Mouse (Mus musculus) gastrocnemius, postnatal 10 days (tissue): ENCODE measurements around the gene Mrpl14. TPM values are rescaled to one million over a fixed set of nuclear protein-coding genes. Genes with fewer than 3 reads are reported as not detected.

ENCODE experiments used
- DNase-seq: peaks from one replicate; pipeline ENCODE4 v3.0.0; 2021; ENCODE audit warnings: mixed read lengths
- total RNA-seq, 2 experiments: library from RNA; stranded (reverse); gene quantifications; 2 replicates each; pipeline ENCODE4 v1.2.3; 2021

Gene Mrpl14
- total RNA-seq, 2 experiments from 2014 or later: 82.3 to 83.5 TPM

GRCm38 (mm10) chr17:45686716-45687115 lies 594 bp downstream of the Mrpl14 start, which contains the start of gene Tmem63b:
Tmem63b (minus strand) TSS chr17:45686905.
- DNase-seq: no peak

- no peak for DNase-seq
Observed at GRCm38 (mm10) chr17:45689120-45689519, 3.0 kb downstream of the Mrpl14 start.

GRCm38 (mm10) chr17:45690044-45690443 lies 3.9 kb downstream of the Mrpl14 start:
- DNase-seq: no peak

GRCm38 (mm10) chr17:45692159-45692558 lies 6.0 kb downstream of the Mrpl14 start:
- no peak for DNase-seq

GRCm38 (mm10) chr17:45693812-45694565 lies 7.9 kb downstream of the Mrpl14 start:
- DNase-seq: no peak

GRCm38 (mm10) chr17:45695227-45696120 lies 9.4 kb downstream of the Mrpl14 start:
- no peak for DNase-seq

GRCm38 (mm10) chr17:45696981-45697380 lies 10.9 kb downstream of the Mrpl14 start:
- no peak for DNase-seq

GRCm38 (mm10) chr17:45698368-45698767 lies 12.2 kb downstream of the Mrpl14 start:
- DNase-seq: no peak

GRCm38 (mm10) chr17:45699039-45699740 lies 13.1 kb downstream of the Mrpl14 start:
- no peak for DNase-seq

GRCm38 (mm10) chr17:45700496-45701235 lies 14.5 kb downstream of the Mrpl14 start:
- DNase-seq: peak; percentile 37

- no peak for DNase-seq
Observed at GRCm38 (mm10) chr17:45701236-45701591, 15.1 kb downstream of the Mrpl14 start.

- DNase-seq: no peak
Observed at GRCm38 (mm10) chr17:45702254-45702653, 16.1 kb downstream of the Mrpl14 start.

- DNase-seq: no peak
Observed at GRCm38 (mm10) chr17:45703187-45703586, 17.1 kb downstream of the Mrpl14 start.

- no peak for DNase-seq
Observed at GRCm38 (mm10) chr17:45706796-45707195, 20.7 kb downstream of the Mrpl14 start.

- DNase-seq: no peak
Observed at GRCm38 (mm10) chr17:45707376-45707775, 21.3 kb downstream of the Mrpl14 start.

- no peak for DNase-seq
Observed at GRCm38 (mm10) chr17:45708179-45708578, 22.1 kb downstream of the Mrpl14 start.

GRCm38 (mm10) chr17:45709829-45710228 lies 23.7 kb downstream of the Mrpl14 start:
- no peak for DNase-seq

- no peak for DNase-seq
Observed at GRCm38 (mm10) chr17:45710407-45710806, 24.3 kb downstream of the Mrpl14 start.

GRCm38 (mm10) chr17:45711525-45711924 lies 25.4 kb downstream of the Mrpl14 start:
- no peak for DNase-seq

- peak; percentile 73 for DNase-seq
Observed at GRCm38 (mm10) chr17:45718323-45718722, 32.2 kb downstream of the Mrpl14 start.

- peak; percentile 85 for DNase-seq
Observed at GRCm38 (mm10) chr17:45723732-45724573, 37.8 kb downstream of the Mrpl14 start.
